Mouse (Mus musculus) erythroblast, adult 5-6 weeks (primary cell): Measurements from ENCODE around the gene Olfr952. TPM values are rescaled to one million over a fixed set of nuclear protein-coding genes. Genes with fewer than 3 reads are reported as not detected.

Experiments used
- ATAC-seq: replicated peaks from 2 replicates; pipeline ENCODE4 v1.8.0; 2016; ENCODE audit warnings: moderate number of reproducible peaks, mild to moderate bottlenecking, moderate TSS enrichment, inconsistent platforms; ENCODE audit not compliant: poor library complexity, low FRiP score, severe bottlenecking
- total RNA-seq, 2 experiments: library from RNA; stranded (forward) in 1 of 2; stranded (reverse) in 1 of 2; fragments of 150-400 nt in 1 of 2; fragments of 200-764, 138-1000 nt in 1 of 2; gene quantifications; 2 replicates each; pipeline versions ENCODE4 v1.2.3 to v1.2.4; 2015 to 2017; ENCODE audit warnings: low replicate concordance in 2 of 2

Gene Olfr952
- total RNA-seq (2015; ENCODE audit: low replicate concordance) (not detected in 2 replicates), total RNA-seq (2017; ENCODE audit: low replicate concordance) (not detected in 2 replicates)

DNA sequence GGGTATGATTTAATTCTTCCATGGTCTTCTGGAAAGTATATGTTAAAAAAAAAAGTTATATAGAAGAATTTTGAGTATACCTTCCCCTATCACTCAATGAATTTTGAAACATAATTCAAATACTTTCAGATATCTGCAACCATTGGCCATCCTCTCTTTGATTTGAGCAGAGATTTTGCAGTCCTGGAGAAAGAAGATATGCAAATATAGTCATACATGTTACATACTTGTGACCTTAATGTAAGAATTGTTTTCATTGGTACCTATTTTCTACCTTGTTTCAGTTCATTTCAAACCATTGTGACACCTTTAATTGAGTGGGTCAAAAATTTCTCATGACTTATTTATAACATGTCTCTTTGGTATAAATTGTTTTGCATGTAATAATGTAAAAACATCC is at the start of gene Olfr952:
Olfr952 (minus strand) TSS at position 101 of the 400 bp plus-strand sequence.
- no peak for ATAC-seq

DNA sequence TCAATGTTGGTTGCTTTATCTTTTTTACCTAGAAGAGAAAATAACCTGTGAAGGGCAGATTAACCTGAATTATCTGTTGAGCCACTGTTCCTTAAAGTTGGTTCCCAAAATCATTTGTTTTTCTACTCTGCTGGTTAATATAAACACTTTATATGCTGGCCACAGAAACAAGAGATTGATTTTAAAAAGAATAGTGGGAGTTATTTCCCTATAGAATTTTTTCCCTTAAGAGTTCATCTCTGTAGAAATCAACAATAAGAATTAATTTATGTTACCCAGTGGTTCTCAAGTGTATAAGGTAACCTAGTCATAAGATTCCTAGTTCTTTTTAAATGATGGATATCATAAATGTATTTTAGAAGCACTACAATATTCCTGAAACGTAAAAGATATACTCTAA is 44.9 kb upstream of the Olfr952 start, which contains the start of gene Olfr955:
Olfr955 (minus strand) TSS at position 101 of the 400 bp plus-strand sequence.
- ATAC-seq: no peak

DNA sequence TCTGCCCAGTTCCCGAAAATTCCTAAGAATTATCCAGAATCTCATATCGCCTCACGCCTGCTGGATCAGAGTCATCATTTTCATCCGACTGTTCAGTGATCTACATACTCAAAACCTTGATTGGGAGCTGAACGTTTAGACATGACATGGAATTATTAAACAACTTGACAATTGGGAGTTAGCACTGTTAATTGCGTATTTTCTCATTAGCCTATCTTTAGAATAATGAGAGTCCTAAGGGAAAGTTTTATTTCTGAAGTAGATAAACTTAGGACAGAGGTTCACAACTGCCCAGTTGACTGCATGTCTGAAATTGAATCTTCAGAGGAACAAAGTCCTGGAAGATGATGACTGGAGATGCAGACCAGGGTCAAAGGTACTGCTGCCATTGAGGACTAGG is 29.5 kb upstream of the Olfr952 start, which contains the start of gene Olfr954:
Olfr954 (plus strand) TSS at position 301 of the 400 bp plus-strand sequence.
- no peak for ATAC-seq

DNA sequence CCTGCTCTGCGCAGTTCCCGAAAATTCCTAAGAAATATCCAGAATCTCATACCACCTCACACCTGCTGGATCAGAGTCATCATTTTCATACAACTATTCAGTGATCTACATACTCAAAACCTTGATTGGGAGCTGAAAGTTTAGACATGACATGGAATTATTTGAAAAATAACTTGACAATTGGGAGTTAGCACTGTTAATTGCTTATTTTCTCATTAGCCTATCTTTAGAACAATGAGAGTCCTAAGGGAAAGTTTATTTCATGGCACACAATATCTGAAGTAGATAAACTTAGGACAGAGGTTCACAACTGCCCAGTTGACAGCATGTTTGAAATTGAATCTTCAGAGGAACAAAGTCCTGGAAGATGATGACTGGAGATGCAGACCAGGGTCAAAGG is 39.8 kb downstream of the Olfr952 start, which contains the start of gene Olfr951:
Olfr951 (plus strand) TSS at position 301 of the 400 bp plus-strand sequence.
- no peak for ATAC-seq

Other genes with a start within 250 kb of the Olfr952 start
- not detected in 2 replicates for gene Olfr944, start 225.2 kb downstream of the Olfr952 start, total RNA-seq (2015; ENCODE audit: low replicate concordance)
- not detected in 2 replicates for gene Olfr944, start 225.2 kb downstream of the Olfr952 start, total RNA-seq (2017; ENCODE audit: low replicate concordance)
- gene Olfr1537, start 177.2 kb downstream of the Olfr952 start, total RNA-seq (2015; ENCODE audit: low replicate concordance): not detected in 2 replicates
- not detected in 2 replicates for gene Olfr1537, start 177.2 kb downstream of the Olfr952 start, total RNA-seq (2017; ENCODE audit: low replicate concordance)
- not detected in 2 replicates for gene Olfr945, start 150.3 kb downstream of the Olfr952 start, total RNA-seq (2015; ENCODE audit: low replicate concordance)
- not detected in 2 replicates for gene Olfr945, start 150.3 kb downstream of the Olfr952 start, total RNA-seq (2017; ENCODE audit: low replicate concordance)
- not detected in 2 replicates for gene Olfr948, start 101.1 kb downstream of the Olfr952 start, total RNA-seq (2015; ENCODE audit: low replicate concordance)
- not detected in 2 replicates for gene Olfr948, start 101.1 kb downstream of the Olfr952 start, total RNA-seq (2017; ENCODE audit: low replicate concordance)
- not detected in 2 replicates for gene Olfr951, start 39.7 kb downstream of the Olfr952 start, total RNA-seq (2015; ENCODE audit: low replicate concordance)
- not detected in 2 replicates for gene Olfr951, start 39.7 kb downstream of the Olfr952 start, total RNA-seq (2017; ENCODE audit: low replicate concordance)
- gene Olfr954, start 29.6 kb upstream of the Olfr952 start, total RNA-seq (2015; ENCODE audit: low replicate concordance): not detected in 2 replicates
- 0.70 TPM in 1 of 2 replicates, not detected in the other for gene Olfr954, start 29.6 kb upstream of the Olfr952 start, total RNA-seq (2017; ENCODE audit: low replicate concordance)
- gene Olfr955, start 44.8 kb upstream of the Olfr952 start, total RNA-seq (2015; ENCODE audit: low replicate concordance): not detected in 2 replicates
- gene Olfr955, start 44.8 kb upstream of the Olfr952 start, total RNA-seq (2017; ENCODE audit: low replicate concordance): not detected in 2 replicates
- not detected in 2 replicates for gene Olfr44, start 66.8 kb upstream of the Olfr952 start, total RNA-seq (2015; ENCODE audit: low replicate concordance)
- gene Olfr44, start 66.8 kb upstream of the Olfr952 start, total RNA-seq (2017; ENCODE audit: low replicate concordance): not detected in 2 replicates
- not detected in 2 replicates for gene Olfr957, start 88.7 kb upstream of the Olfr952 start, total RNA-seq (2015; ENCODE audit: low replicate concordance)
- gene Olfr957, start 88.7 kb upstream of the Olfr952 start, total RNA-seq (2017; ENCODE audit: low replicate concordance): not detected in 2 replicates
- gene Olfr958, start 126.9 kb upstream of the Olfr952 start, total RNA-seq (2015; ENCODE audit: low replicate concordance): not detected in 2 replicates
- not detected in 2 replicates for gene Olfr958, start 126.9 kb upstream of the Olfr952 start, total RNA-seq (2017; ENCODE audit: low replicate concordance)
- not detected in 2 replicates for gene Olfr959, start 148.4 kb upstream of the Olfr952 start, total RNA-seq (2015; ENCODE audit: low replicate concordance)
- gene Olfr959, start 148.4 kb upstream of the Olfr952 start, total RNA-seq (2017; ENCODE audit: low replicate concordance): not detected in 2 replicates
- not detected in 2 replicates for gene AW551984, start 177.3 kb upstream of the Olfr952 start, total RNA-seq (2015; ENCODE audit: low replicate concordance)
- gene AW551984, start 177.3 kb upstream of the Olfr952 start, total RNA-seq (2017; ENCODE audit: low replicate concordance): not detected in 2 replicates
- not detected in 2 replicates for gene Olfr148, start 183.5 kb upstream of the Olfr952 start, total RNA-seq (2015; ENCODE audit: low replicate concordance)
- gene Olfr148, start 183.5 kb upstream of the Olfr952 start, total RNA-seq (2017; ENCODE audit: low replicate concordance): not detected in 2 replicates
- gene Olfr960, start 194.2 kb upstream of the Olfr952 start, total RNA-seq (2015; ENCODE audit: low replicate concordance): not detected in 2 replicates
- gene Olfr960, start 194.2 kb upstream of the Olfr952 start, total RNA-seq (2017; ENCODE audit: low replicate concordance): not detected in 2 replicates
- gene Olfr961, start 217.9 kb upstream of the Olfr952 start, total RNA-seq (2015; ENCODE audit: low replicate concordance): not detected in 2 replicates
- gene Olfr961, start 217.9 kb upstream of the Olfr952 start, total RNA-seq (2017; ENCODE audit: low replicate concordance): not detected in 2 replicates
- gene Olfr963, start 240.1 kb upstream of the Olfr952 start, total RNA-seq (2015; ENCODE audit: low replicate concordance): not detected in 2 replicates
- not detected in 2 replicates for gene Olfr963, start 240.1 kb upstream of the Olfr952 start, total RNA-seq (2017; ENCODE audit: low replicate concordance)